Mouse (Mus musculus) liver, embryonic 11.5 days (tissue): ENCODE measurements around the gene Krt222. TPM values are rescaled to one million over a fixed set of nuclear protein-coding genes. Genes with fewer than 3 reads are reported as not detected.
"Not testable (repeated sequence)": the region's sequence is repeated elsewhere in the genome, so short reads cannot be mapped to it uniquely, and the experiment has no call there.

Source experiments
- ATAC-seq: fragments of 200-750 bp; cut with Nextera tagmentation; replicated peaks from 2 replicates; pipeline ENCODE4 v1.8.0; 2017; ENCODE audit warnings: moderate number of reproducible peaks, mild to moderate bottlenecking, moderate TSS enrichment, moderate library complexity; ENCODE audit not compliant: low FRiP score
- DNase-seq: peaks from one replicate; pipeline ENCODE4 v3.0.0-alpha.2; 2017; ENCODE audit warnings: low spot score
- H3K27ac ChIP-seq: fragments of 300-500 bp; sonication (generic); 2 replicates; pipeline ENCODE4 v1.5.1; 2014; ENCODE audit warnings: mild to moderate bottlenecking, low read depth, low read length, control low read depth
- H3K27me3 ChIP-seq: fragments of 300-500 bp; sonication (generic); replicated peaks from 2 replicates; pipeline ENCODE4 v1.6.1; 2014; ENCODE audit warnings: low read length, mixed read lengths; ENCODE audit not compliant: control insufficient read depth, insufficient read depth
- H3K36me3 ChIP-seq: fragments of 300-500 bp; sonication (generic); 2 replicates; pipeline ENCODE4 v1.6.1; 2014; ENCODE audit warnings: mild to moderate bottlenecking, low read length, moderate library complexity, mixed read lengths; ENCODE audit not compliant: control insufficient read depth, insufficient read depth
- H3K4me1 ChIP-seq: fragments of 300-500 bp; sonication (generic); replicated peaks from 2 replicates; pipeline ENCODE4 v1.6.1; 2014; ENCODE audit warnings: low read length, mixed read lengths; ENCODE audit not compliant: control insufficient read depth, insufficient read depth
- H3K4me2 ChIP-seq: fragments of 300-500 bp; sonication (generic); 2 replicates; pipeline ENCODE4 v1.6.1; 2014; ENCODE audit warnings: mild to moderate bottlenecking, control low read depth, moderate library complexity
- H3K4me3 ChIP-seq: fragments of 300-500 bp; sonication (generic); 2 replicates; pipeline ENCODE4 v1.5.1; 2014; ENCODE audit warnings: low read depth, low read length, control low read depth
- H3K9ac ChIP-seq: fragments of 300-500 bp; sonication (generic); 2 replicates; pipeline ENCODE4 v1.6.1; 2014; ENCODE audit warnings: low read depth, low read length, control low read depth
- H3K9me3 ChIP-seq: fragments of 300-500 bp; sonication (generic); 2 replicates; pipeline ENCODE4 v1.6.1; 2016; ENCODE audit warnings: low read length, inconsistent platforms, mixed read lengths; ENCODE audit not compliant: control insufficient read depth
- WGBS: fragments of 180-500 bp; shearing (Covaris S2); extraction: QIAGEN DNeasy Blood & Tissue Kit; methylation state at CpG from one replicate; pipeline ENCODE4 v1.1.7; 2014; 5-methylcytosine and 5-hydroxymethylcytosine counted together
- polyA plus RNA-seq: library from polyadenylated mRNA; unstranded; fragments of >200 nt; fragmentation: Nextera tagmentation; extraction: Ambion mirVana; gene quantifications from 2 replicates; pipeline ENCODE4 v1.2.1, GENCODE M21; 2014

Gene Krt222
- polyA plus RNA-seq, 1 experiment from 2014 or later: 0.14 TPM

- no peak for ATAC-seq
- Histone ChIP-seq H3K9ac (no peak overlapping the region), H3K36me3 (no peaks in the 10 kb centered on the region), H3K9me3 (no peaks in the 10 kb centered on the region), H3K4me3 (no peak overlapping the region), H3K27me3 (no peaks in the 10 kb centered on the region), H3K4me2 (no peak overlapping the region), H3K4me1 (no peaks in the 10 kb centered on the region), H3K27ac (no peak overlapping the region)
- no peak for DNase-seq
- 57% methylated on average over 5 of the region's 5 CpGs for WGBS
Measured at GRCm38 (mm10) chr11:99250241-99250640, 6.4 kb upstream of the Krt222 start.

DNA sequence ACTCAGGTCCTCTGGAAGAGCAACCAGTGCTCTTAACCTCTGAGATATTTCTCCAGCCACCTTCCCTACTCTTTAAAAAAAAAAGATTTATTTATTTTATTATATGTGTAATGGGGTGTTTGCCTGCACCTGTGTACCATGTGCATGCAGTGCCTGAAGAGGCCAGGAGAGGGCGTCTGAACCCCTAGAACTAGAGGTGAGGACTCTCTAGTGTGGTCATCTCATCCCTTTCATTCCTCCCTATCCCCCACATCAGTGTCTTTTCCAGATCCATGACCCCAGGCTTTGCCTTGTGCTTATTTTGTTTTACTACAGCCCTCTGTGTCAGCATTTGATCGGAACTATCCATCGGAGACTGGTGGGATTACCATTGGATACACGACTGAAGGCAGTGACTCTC, 5.2 kb upstream of the Krt222 start:
- no peak overlapping the region for H3K4me3 ChIP-seq
- H3K36me3 ChIP-seq: no peaks in the 10 kb centered on the region
- 0 out of 2 replicates have a peak, but pooled peaks cover under 1% of the 10 kb centered on the region for H3K4me1 ChIP-seq
- no peak for DNase-seq
- no peaks in the 10 kb centered on the region for H3K9me3 ChIP-seq
- ATAC-seq: no peak
- H3K9ac ChIP-seq: no peak overlapping the region
- H3K27ac ChIP-seq: no peak overlapping the region
- no peaks in the 10 kb centered on the region for H3K27me3 ChIP-seq
- 59% methylated on average over 4 of the region's 4 CpGs for WGBS
- H3K4me2 ChIP-seq: no peak overlapping the region

DNA sequence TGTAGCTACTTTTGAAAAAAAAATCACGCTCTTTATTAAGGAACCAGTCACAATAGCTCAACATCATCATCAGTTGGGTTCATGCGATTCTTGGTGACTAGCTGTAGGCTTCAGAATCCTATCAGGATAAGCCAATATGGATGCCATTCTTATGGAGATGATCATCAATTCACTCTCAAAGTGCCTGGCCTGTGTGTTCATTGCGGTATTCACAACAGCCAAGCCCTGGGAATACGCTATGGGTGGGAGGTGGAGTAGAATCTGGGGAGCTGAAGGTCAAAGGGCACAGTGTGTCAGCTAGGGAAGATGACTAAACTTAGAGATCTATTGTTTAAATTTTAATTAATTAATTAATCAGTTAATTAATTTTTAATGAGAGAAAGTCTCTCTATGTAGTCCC, 4.0 kb upstream of the Krt222 start:
- DNase-seq (no peak), ATAC-seq (no peak)
- Histone ChIP-seq H3K4me3 (no peak overlapping the region), H3K4me1 (peaks cover 5% of the 10 kb centered on the region; the same call in 1 of the 2 replicates), H3K36me3 (no peaks in the 10 kb centered on the region), H3K27ac (no peak overlapping the region), H3K9me3 (no peaks in the 10 kb centered on the region), H3K9ac (no peak overlapping the region), H3K4me2 (no peak overlapping the region), H3K27me3 (no peaks in the 10 kb centered on the region)
- WGBS: 89% methylated on average over 4 of the region's 4 CpGs

DNA sequence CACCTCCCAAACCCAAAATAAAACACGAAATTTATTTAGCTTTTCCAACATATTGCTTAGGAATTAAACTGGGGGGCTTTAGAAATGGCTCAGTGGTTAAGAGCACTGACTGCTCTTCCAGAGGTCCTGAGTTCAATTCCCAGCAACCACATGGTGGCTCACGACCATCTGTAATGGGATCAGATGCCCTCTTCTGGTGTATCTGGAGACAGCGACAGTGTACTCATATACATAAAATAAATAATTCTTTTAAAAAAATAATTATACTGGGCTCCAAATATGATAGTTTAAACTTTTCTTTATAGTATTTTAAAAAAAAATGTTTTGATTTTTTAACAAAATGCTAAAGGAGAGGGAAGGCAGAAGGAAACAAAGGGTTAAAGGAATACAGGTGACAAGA, 634 bp upstream of the Krt222 start:
- not testable (repeated sequence) for H3K9ac ChIP-seq, H3K27me3 ChIP-seq, H3K9me3 ChIP-seq, H3K4me3 ChIP-seq, DNase-seq, ATAC-seq, H3K4me2 ChIP-seq, H3K36me3 ChIP-seq, H3K27ac ChIP-seq, H3K4me1 ChIP-seq
- WGBS: 40% methylated on average over 3 of the region's 3 CpGs

- no peak for ATAC-seq
Measured at GRCm38 (mm10) chr11:99243200-99243819, 575 bp downstream of the Krt222 start.

GRCm38 (mm10) chr11:99242056-99242455, 1.8 kb downstream of the Krt222 start:
- Histone ChIP-seq H3K4me2 (no peak overlapping the region), H3K4me1 (peaks cover 5% of the 10 kb centered on the region; the same call in 1 of the 2 replicates), H3K4me3 (no peak overlapping the region), H3K9me3 (no peaks in the 10 kb centered on the region), H3K9ac (no peak overlapping the region), H3K36me3 (no peaks in the 10 kb centered on the region), H3K27me3 (no peaks in the 10 kb centered on the region), H3K27ac (no peak overlapping the region)
- no peak for ATAC-seq
- 71% methylated on average over 5 of the region's 5 CpGs for WGBS
- no peak for DNase-seq

More at GRCm38 (mm10) chr11:99243200-99243819, 575 bp downstream of the Krt222 start:
- Histone ChIP-seq H3K4me2 (peak overlapping the region; percentile 63), H3K27me3 (no peaks in the 10 kb centered on the region), H3K4me3 (peak overlapping the region; percentile 29; the same call in 1 of the 2 replicates), H3K27ac (no peak overlapping the region), H3K4me1 (peaks cover 5% of the 10 kb centered on the region; the same call in 1 of the 2 replicates), H3K9me3 (no peaks in the 10 kb centered on the region), H3K36me3 (no peaks in the 10 kb centered on the region), H3K9ac (no peak overlapping the region)
- 63% methylated on average over 3 of the region's 3 CpGs for WGBS
- no peak for DNase-seq

DNA sequence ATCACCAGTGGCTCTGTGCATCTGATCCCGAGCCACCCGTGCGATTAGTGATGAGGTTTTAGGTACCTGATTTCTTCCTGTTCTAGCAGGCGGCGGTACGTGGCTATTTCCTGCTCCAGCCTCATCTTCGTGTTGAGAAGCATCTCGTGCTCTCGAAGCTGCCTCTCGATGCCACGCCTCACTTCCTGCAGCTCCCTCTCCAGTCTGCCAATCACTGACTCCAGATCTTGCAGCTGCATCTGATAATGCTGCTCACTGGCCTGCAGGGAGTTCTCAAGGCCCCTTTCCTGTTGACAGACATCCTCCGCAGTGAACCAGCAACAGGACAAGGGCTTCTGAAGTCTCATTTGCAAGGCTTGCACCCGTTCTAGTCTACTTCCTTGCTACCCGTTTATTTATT, 5.4 kb downstream of the Krt222 start:
- Histone ChIP-seq H3K27ac (no peak overlapping the region), H3K4me2 (no peak overlapping the region), H3K27me3 (no peaks in the 10 kb centered on the region), H3K9me3 (no peaks in the 10 kb centered on the region), H3K4me3 (no peak overlapping the region), H3K4me1 (no peaks in the 10 kb centered on the region), H3K9ac (no peak overlapping the region), H3K36me3 (no peaks in the 10 kb centered on the region)
- DNase-seq (no peak), ATAC-seq (no peak)
- WGBS: 38% methylated on average over 14 of the region's 14 CpGs

DNA sequence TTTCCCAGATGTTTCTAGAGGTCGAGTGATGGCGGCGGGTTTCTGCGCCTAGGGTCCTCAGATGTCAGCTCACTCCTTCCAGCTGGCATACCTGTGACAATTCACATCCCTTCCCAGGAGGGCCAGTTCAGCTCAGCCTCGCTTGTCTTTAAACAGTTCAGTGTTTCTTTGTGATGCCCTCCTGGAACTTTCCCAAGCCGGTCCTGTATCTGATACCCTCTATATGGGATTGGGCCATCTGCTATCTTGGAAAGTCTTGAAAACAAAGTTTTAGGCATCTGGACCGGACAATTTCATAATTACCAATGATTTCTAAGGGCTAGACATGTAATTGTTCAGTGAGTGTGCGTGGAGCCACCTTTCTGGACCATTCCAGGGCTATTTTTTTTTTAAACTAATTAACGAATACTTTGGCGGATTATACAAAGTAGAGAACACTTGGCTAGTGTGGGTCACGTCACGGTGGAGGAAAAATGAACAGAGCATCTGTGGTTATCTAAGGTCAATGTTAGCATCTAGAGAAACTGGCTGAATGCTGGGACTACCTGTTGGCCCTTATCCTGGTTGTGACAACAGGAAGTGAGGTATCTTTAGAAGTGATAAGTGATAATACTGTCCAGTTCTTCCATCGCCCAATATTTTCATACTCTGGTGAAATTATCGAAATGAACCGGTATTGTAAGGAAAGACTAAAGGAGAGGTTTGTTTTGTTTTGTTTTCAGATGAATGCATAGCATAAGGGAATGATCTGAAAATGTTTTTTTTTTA, 12.7 kb downstream of the Krt222 start:
- no peak for ATAC-seq
- Histone ChIP-seq H3K4me2 (peak overlapping the region; percentile 94), H3K9me3 (no peaks in the 10 kb centered on the region), H3K9ac (peak overlapping the region; percentile 94), H3K4me1 (peaks cover 18% of the 10 kb centered on the region), H3K27me3 (no peaks in the 10 kb centered on the region), H3K4me3 (peak overlapping the region; percentile 92), H3K36me3 (peaks cover 10% of the 10 kb centered on the region; the same call in 1 of the 2 replicates), H3K27ac (peak overlapping the region; percentile 96)
- 26% methylated on average over 15 of the region's 15 CpGs for WGBS
- DNase-seq: no peak
